Mouse (Mus musculus) layer of hippocampus, adult 2 months (tissue): ENCODE data around the gene Olfr970. TPM values are rescaled to one million over a fixed set of nuclear protein-coding genes. Genes with fewer than 3 reads are reported as not detected.
"Not testable (repeated sequence)": the region's sequence is repeated elsewhere in the genome, so short reads cannot be mapped to it uniquely, and the experiment has no call there.

Experiments
- DNase-seq, 2 experiments: peaks; one replicate each; pipeline ENCODE4 v3.0.0; 2022; ENCODE audit warnings: low spot score in 2 of 2
- H3K27ac ChIP-seq: fragments of 200-600 bp; 2 replicates; pipeline ENCODE4 v1.8.1; 2022
- H3K4me3 ChIP-seq: fragments of 200-600 bp; 2 replicates; pipeline ENCODE4 v1.8.1; 2022; ENCODE audit warnings: mild to moderate bottlenecking
- CTCF ChIP-seq: fragments of 200-600 bp; conservative IDR thresholded peaks from 2 replicates; pipeline ENCODE4 v1.8.1; 2022; ENCODE audit warnings: antibody characterized with exemption, mild to moderate bottlenecking, moderate library complexity
- long read RNA-seq, 2 experiments: library from polyadenylated mRNA; stranded (forward); transcript quantifications; one replicate each; pipeline ENCODE4 v2.0.0; 2021; ENCODE audit warnings: borderline mapping rate in 2 of 2
- total RNA-seq, 2 experiments: library from RNA; stranded (reverse); gene quantifications; 2 replicates each; pipeline ENCODE4 v1.2.3; 2021

The Olfr970 gene
- total RNA-seq = not detected
- long read RNA-seq, experiment 1 = 0 reads
- long read RNA-seq, experiment 2 = 0 reads

DNA sequence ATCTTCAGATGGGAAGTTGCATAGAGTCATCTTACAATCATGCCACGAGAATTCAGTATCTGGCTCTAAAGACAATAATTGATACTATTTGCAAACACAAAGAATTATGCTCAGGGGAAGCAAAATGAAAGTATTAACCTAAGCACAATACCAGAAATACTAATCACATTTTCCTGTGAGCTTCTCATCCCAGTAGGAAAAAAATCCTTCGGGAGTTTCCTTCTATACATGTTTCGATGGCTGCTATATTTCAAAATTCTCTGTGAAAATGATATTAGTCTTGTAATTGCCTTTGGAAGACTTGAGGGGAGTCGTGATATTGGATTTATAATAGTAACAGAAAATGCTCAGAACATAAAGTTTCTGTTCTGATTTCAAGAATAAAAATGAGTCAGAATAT is at the start of gene Olfr970:
TSS of gene Olfr970 (plus strand) at position 301 of the 400 bp plus-strand sequence.
- DNase-seq = no peak
- Histone ChIP-seq H3K27ac (no peak within 1 kb of the TSS), H3K4me3 (no peak within 1 kb of the TSS)
- TF ChIP-seq CTCF = no peak

GRCm38 (mm10) chr9:39783153-39783552 is 25.5 kb upstream of the Olfr970 start, which contains the start of gene Olfr968:
Gene Olfr968 (minus strand): TSS chr9:39783253.
- Histone ChIP-seq H3K27ac (no peak within 1 kb of the TSS), H3K4me3 (no peak within 1 kb of the TSS)
- no peak for TF ChIP-seq CTCF
- DNase-seq = no peak

DNA sequence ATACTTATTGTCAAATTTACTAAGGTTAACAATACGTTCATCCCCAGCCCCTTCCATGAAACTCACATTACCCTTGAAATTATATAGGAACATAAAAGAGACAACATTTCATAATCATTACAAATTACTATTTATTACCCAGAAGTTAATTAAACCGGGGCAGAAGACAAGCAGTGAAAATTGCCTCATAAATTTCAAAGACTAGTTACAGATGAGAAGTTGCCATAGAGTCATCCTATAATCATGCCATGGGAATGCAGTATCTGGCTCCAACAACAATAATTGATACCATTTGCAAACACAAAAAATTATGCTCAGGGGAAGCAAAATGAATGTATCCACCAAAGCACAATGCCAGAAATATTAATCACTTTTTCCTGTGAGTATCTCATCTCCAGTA is 18.1 kb upstream of the Olfr970 start, which contains the start of gene Olfr969:
TSS of gene Olfr969 (plus strand) at position 388 of the 400 bp plus-strand sequence.
- no peak for TF ChIP-seq CTCF
- no peak within 1 kb of the TSS for H3K4me3 ChIP-seq
- H3K27ac ChIP-seq = no peak within 1 kb of the TSS
- no peak for DNase-seq

- H3K27ac ChIP-seq, H3K4me3 ChIP-seq, DNase-seq: not testable (repeated sequence)
Measured at GRCm38 (mm10) chr9:39836576-39836975, 27.9 kb downstream of the Olfr970 start, which contains the start of gene Olfr971. Gene Olfr971 (plus strand): TSS chr9:39836876.

DNA sequence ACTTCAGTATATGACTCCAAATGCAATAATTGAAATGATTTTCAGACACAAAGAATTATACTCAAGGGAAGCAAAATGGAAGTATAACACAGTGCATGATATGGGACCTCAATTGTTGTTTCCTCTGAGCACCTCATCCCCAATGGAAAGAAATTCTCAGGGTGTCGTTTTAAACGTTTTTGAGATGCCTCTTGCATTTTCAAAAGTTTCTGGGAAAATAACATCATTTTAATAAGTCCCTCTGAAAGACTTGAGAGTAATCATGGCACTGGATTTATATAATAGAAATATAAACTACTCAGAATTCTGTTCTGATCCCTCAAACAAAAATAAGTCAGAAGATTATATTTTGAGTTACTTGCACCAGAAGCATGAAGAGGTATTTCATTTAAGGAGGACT is 57.5 kb downstream of the Olfr970 start, which contains the start of gene Olfr972:
TSS of gene Olfr972 (plus strand) at position 301 of the 400 bp plus-strand sequence.
- Histone ChIP-seq H3K4me3 (no peak within 1 kb of the TSS), H3K27ac (no peak within 1 kb of the TSS)
- TF ChIP-seq CTCF = no peak
- DNase-seq = no peak

Other genes starting within 250 kb of the Olfr970 start
- not detected for gene Olfr959, start 233.3 kb upstream of the Olfr970 start, total RNA-seq
- 1 to 10 TPM; 3.3 to 4.1 TPM for gene AW551984, start 204.5 kb upstream of the Olfr970 start, total RNA-seq
- gene Olfr148, start 198.2 kb upstream of the Olfr970 start, total RNA-seq = not detected
- not detected for gene Olfr960, start 187.5 kb upstream of the Olfr970 start, total RNA-seq
- gene Olfr961, start 163.8 kb upstream of the Olfr970 start, total RNA-seq = not detected
- gene Olfr963, start 141.7 kb upstream of the Olfr970 start, total RNA-seq = not detected
- not detected for gene Olfr149, start 101.7 kb upstream of the Olfr970 start, total RNA-seq
- not detected for gene Olfr965, start 97.5 kb upstream of the Olfr970 start, total RNA-seq
- not detected for gene Olfr150, start 77.9 kb upstream of the Olfr970 start, total RNA-seq
- gene Olfr967, start 62.6 kb upstream of the Olfr970 start, total RNA-seq = under 1 TPM in 1 of 2 experiments, not detected in 1; 0.41 TPM
- not detected for gene Olfr968, start 25.6 kb upstream of the Olfr970 start, total RNA-seq
- gene Olfr969, start 17.9 kb upstream of the Olfr970 start, total RNA-seq = not detected
- gene Olfr971, start 28.0 kb downstream of the Olfr970 start, total RNA-seq = not detected
- not detected for gene Olfr972, start 57.6 kb downstream of the Olfr970 start, total RNA-seq
- gene Olfr229, start 98.5 kb downstream of the Olfr970 start, total RNA-seq = not detected
- gene Olfr974, start 128.6 kb downstream of the Olfr970 start, total RNA-seq = not detected
- gene Olfr975, start 143.2 kb downstream of the Olfr970 start, total RNA-seq = not detected
- not detected for gene Olfr976, start 152.3 kb downstream of the Olfr970 start, total RNA-seq
- not detected for gene Olfr978, start 183.3 kb downstream of the Olfr970 start, total RNA-seq
- not detected for gene Olfr979, start 194.6 kb downstream of the Olfr970 start, total RNA-seq
- not detected for gene Olfr980, start 200.7 kb downstream of the Olfr970 start, total RNA-seq
- gene Olfr981, start 212.6 kb downstream of the Olfr970 start, total RNA-seq = not detected